Comparison of ENCODE assay signal across 8 mouse cellular contexts in the genomic region with DNA sequence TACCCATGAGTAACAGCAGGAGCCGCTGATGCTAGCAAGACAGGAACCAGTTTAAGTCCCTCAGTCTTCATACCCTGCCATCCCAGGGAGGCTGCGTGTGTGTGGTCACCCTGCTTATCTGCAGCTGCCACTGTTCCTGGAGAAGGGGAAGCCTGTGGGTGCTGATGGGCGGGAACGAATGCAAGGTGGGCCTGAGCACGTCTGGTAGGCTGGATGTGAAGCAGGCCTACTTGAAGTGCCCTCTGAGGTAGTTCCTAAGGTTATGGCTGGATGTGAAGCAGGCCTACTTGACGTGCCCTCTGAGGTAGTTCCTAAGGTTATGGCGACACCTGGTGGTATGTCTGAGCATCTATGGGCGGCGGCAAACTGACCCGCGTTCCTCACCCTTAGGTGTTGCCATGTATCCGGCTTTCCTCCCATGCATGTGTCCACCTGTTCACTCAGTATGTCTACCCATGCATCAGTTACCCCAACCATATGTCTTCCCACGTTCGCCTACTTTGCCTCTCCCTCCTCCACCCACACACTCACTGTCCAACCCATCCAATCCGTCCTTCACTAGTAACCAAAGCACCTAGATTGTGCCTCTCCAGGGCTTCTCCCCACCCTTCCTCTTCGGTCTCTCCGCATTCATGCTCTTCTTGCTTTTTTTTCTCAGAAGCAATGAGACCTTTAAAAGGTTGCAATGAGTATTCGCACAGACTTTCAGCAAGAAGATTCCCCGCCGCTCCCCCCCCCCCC. TPM values are rescaled to one million over a fixed set of nuclear protein-coding genes. Genes with fewer than 3 reads are reported as not detected.
DNase-seq lines count a peak whose midpoint lies in the region; ATAC-seq and TF ChIP-seq lines count a peak whose summit lies in the region.

No protein-coding gene starts in this region.

- H3K9me3 ChIP-seq in embryonic facial prominence, embryonic 15.5 days (replicated peaks), result no peaks in the 10 kb centered on the region
- H3K9me3 ChIP-seq in heart, embryonic 11.5 days (replicated peaks; ENCODE audit: control insufficient read depth, low read length), result no peaks in the 10 kb centered on the region
- no peaks in the 10 kb centered on the region for H3K9me3 ChIP-seq in kidney, embryonic 14.5 days (ENCODE audit: control insufficient read depth, low read length)
- no peaks in the 10 kb centered on the region for H3K9me3 ChIP-seq in limb, embryonic 14.5 days (ENCODE audit: control insufficient read depth, low read length)

- no peak overlapping the region for H3K4me3 ChIP-seq in C2C12 (ENCODE audit: insufficient read depth, poor library complexity, severe bottlenecking)
- H3K4me3 ChIP-seq in bone marrow macrophage, adult 2 months (ENCODE audit: insufficient read depth, low read length), result no peak overlapping the region
- no peak overlapping the region for H3K4me3 ChIP-seq in embryonic facial prominence, embryonic 15.5 days (replicated peaks)
- no peak overlapping the region for H3K4me3 ChIP-seq in heart, embryonic 11.5 days (ENCODE audit: low read depth, low read length)
- no peak overlapping the region for H3K4me3 ChIP-seq in kidney, embryonic 14.5 days (ENCODE audit: low read length)
- no peak overlapping the region for H3K4me3 ChIP-seq in limb, embryonic 14.5 days (replicated peaks; ENCODE audit: low read length)

- H3K27ac ChIP-seq in bone marrow macrophage, adult 2 months (ENCODE audit: insufficient read depth, low read depth, low read length), result no peak overlapping the region
- H3K27ac ChIP-seq in embryonic facial prominence, embryonic 15.5 days (replicated peaks), result no peak overlapping the region
- H3K27ac ChIP-seq in heart, embryonic 11.5 days (ENCODE audit: low read depth, low read length), result no peak overlapping the region
- H3K27ac ChIP-seq in kidney, embryonic 14.5 days (ENCODE audit: low read depth, low read length), result no peak overlapping the region
- H3K27ac ChIP-seq in limb, embryonic 14.5 days (replicated peaks; ENCODE audit: low read depth, low read length), result no peak overlapping the region

- H3K36me3 ChIP-seq in C2C12 (ENCODE audit: control insufficient read depth, insufficient read depth), result no peaks in the 10 kb centered on the region
- no peaks in the 10 kb centered on the region for H3K36me3 ChIP-seq in embryonic facial prominence, embryonic 15.5 days
- H3K36me3 ChIP-seq in heart, embryonic 11.5 days (ENCODE audit: control insufficient read depth, insufficient read depth, low read length), result no peaks in the 10 kb centered on the region
- H3K36me3 ChIP-seq in kidney, embryonic 14.5 days (ENCODE audit: control insufficient read depth, insufficient read depth, low read length), result no peaks in the 10 kb centered on the region
- no peaks in the 10 kb centered on the region for H3K36me3 ChIP-seq in limb, embryonic 14.5 days (ENCODE audit: control insufficient read depth, insufficient read depth, low read length)

- peak overlapping the region; percentile 27 for H3ac ChIP-seq in C2C12 (ENCODE audit: control insufficient read depth, insufficient read length, low read depth)

- peak; percentile 81 for DNase-seq in limb, embryonic 14.5 days (ENCODE audit: low spot score)
- DNase-seq in monocyte, adult 2 months (ENCODE audit: low read depth in 1 of 2, low spot score in 2 of 2), result peak; percentile 39 to 55
- DNase-seq in spleen, postnatal 14 days (ENCODE audit: low spot score in 2 of 2), result peak; percentile 21 to 60

- 25% methylated on average over 20 of the region's 20 CpGs for WGBS in embryonic facial prominence, embryonic 15.5 days
- 21% methylated on average over 20 of the region's 20 CpGs for WGBS in heart, embryonic 11.5 days (ENCODE audit: insufficient replicate concordance)
- 26% methylated on average over 20 of the region's 20 CpGs for WGBS in kidney, embryonic 14.5 days
- WGBS in limb, embryonic 14.5 days, result 29% methylated on average over 17 of the region's 20 CpGs

- peak; percentile 93 for TF ChIP-seq CTCF in C2C12 (IDR thresholded peaks at IDR 0.05; ENCODE audit: control insufficient read depth, insufficient read depth, insufficient read length)
- TF ChIP-seq CTCF in bone marrow macrophage, adult 2 months (IDR thresholded peaks at IDR 0.05; ENCODE audit: low read depth, low read length), result peak; percentile 94

- H3K4me1 ChIP-seq in bone marrow macrophage, adult 2 months (ENCODE audit: control insufficient read depth, insufficient read depth, low read length), result no peaks in the 10 kb centered on the region
- no peaks in the 10 kb centered on the region for H3K4me1 ChIP-seq in embryonic facial prominence, embryonic 15.5 days
- no peaks in the 10 kb centered on the region for H3K4me1 ChIP-seq in heart, embryonic 11.5 days (ENCODE audit: control insufficient read depth, insufficient read depth, low read length)
- H3K4me1 ChIP-seq in kidney, embryonic 14.5 days (ENCODE audit: control insufficient read depth, insufficient read depth, low read length), result no peaks in the 10 kb centered on the region
- H3K4me1 ChIP-seq in limb, embryonic 14.5 days (ENCODE audit: control insufficient read depth, insufficient read depth, low read length), result no peaks in the 10 kb centered on the region

- peaks cover 20% of the 10 kb centered on the region for H3K27me3 ChIP-seq in C2C12 (ENCODE audit: control insufficient read depth, insufficient read depth, insufficient read length)
- H3K27me3 ChIP-seq in embryonic facial prominence, embryonic 15.5 days, result peaks cover 29% of the 10 kb centered on the region
- peaks cover 15% of the 10 kb centered on the region for H3K27me3 ChIP-seq in heart, embryonic 11.5 days (ENCODE audit: control insufficient read depth, insufficient read depth, low read length)
- no peaks in the 10 kb centered on the region for H3K27me3 ChIP-seq in kidney, embryonic 14.5 days (ENCODE audit: control insufficient read depth, insufficient read depth, low read length)
- 0 out of 2 replicates have a peak, but pooled peaks cover 2% of the 10 kb centered on the region for H3K27me3 ChIP-seq in limb, embryonic 14.5 days (ENCODE audit: control insufficient read depth, insufficient read depth, low read length)

- H3K9ac ChIP-seq in embryonic facial prominence, embryonic 15.5 days, result no peak overlapping the region
- no peak overlapping the region for H3K9ac ChIP-seq in heart, embryonic 11.5 days (ENCODE audit: low read depth, low read length)
- H3K9ac ChIP-seq in kidney, embryonic 14.5 days (ENCODE audit: low read depth, low read length), result no peak overlapping the region
- H3K9ac ChIP-seq in limb, embryonic 14.5 days (ENCODE audit: low read depth, low read length, severe bottlenecking), result no peak overlapping the region

- peak; percentile 66 for ATAC-seq in embryonic facial prominence, embryonic 15.5 days (ENCODE audit: insufficient number of reproducible peaks, low FRiP score, low TSS enrichment, low read depth)
- ATAC-seq in heart, embryonic 11.5 days (replicated peaks; ENCODE audit: insufficient number of reproducible peaks, low FRiP score, low TSS enrichment), result peak; percentile 46; the same call in 1 of the 2 replicates
- peak; percentile 83 for ATAC-seq in kidney, embryonic 14.5 days (ENCODE audit: low FRiP score, low TSS enrichment)
- ATAC-seq in limb, embryonic 14.5 days (ENCODE audit: low FRiP score, low read depth), result peak; percentile 84

- no peaks in the 10 kb centered on the region for H3K79me2 ChIP-seq in C2C12 (ENCODE audit: control insufficient read depth, insufficient read depth)

- no peak overlapping the region for H3K4me2 ChIP-seq in embryonic facial prominence, embryonic 15.5 days (replicated peaks)
- no peak overlapping the region for H3K4me2 ChIP-seq in heart, embryonic 11.5 days
- H3K4me2 ChIP-seq in kidney, embryonic 14.5 days (replicated peaks; ENCODE audit: low read depth, low read length), result no peak overlapping the region
- H3K4me2 ChIP-seq in limb, embryonic 14.5 days (replicated peaks; ENCODE audit: low read depth, low read length, severe bottlenecking), result no peak overlapping the region

- TF ChIP-seq POLR2A in bone marrow macrophage, adult 2 months (IDR thresholded peaks at IDR 0.05; ENCODE audit: borderline replicate concordance, low read depth, low read length), result no peak
- no peak for TF ChIP-seq POLR2A in limb, embryonic 14.5 days (IDR thresholded peaks at IDR 0.05; ENCODE audit: borderline replicate concordance, extremely low read depth, insufficient read depth, insufficient read length)

- no peaks in the 10 kb centered on the region for H3K79me3 ChIP-seq in C2C12 (ENCODE audit: low read depth)

TF ChIP-seq in C2C12, 6 proteins besides CTCF, POLR2A, EP300 and RAD21:
- TF ChIP-seq MYOD1 (IDR thresholded peaks at IDR 0.05; ENCODE audit: control insufficient read depth, insufficient read length, low read depth) (no peak), CEBPB (IDR thresholded peaks at IDR 0.05; ENCODE audit: low read depth) (no peak), FOSL1 (IDR thresholded peaks at IDR 0.05; ENCODE audit: insufficient read depth, low read length, poor library complexity, severe bottlenecking) (no peak), MAX (IDR thresholded peaks at IDR 0.05) (no peak), USF1 (IDR thresholded peaks at IDR 0.05; ENCODE audit: low read depth) (no peak), MYOG (IDR thresholded peaks at IDR 0.05; ENCODE audit: control insufficient read depth, extremely low read depth, insufficient read length) (no peak)

RNA-seq across cellular contexts. Expression of a gene that starts 30.4 kb away (rescaled TPM):
- polyA plus RNA-seq in C2C12 (2012; fragmentation: generic; extraction: Trizol), result 3.1 TPM
- polyA plus RNA-seq in bone marrow macrophage, adult 2 months (2012; ENCODE audit: insufficient read depth, insufficient read length, missing spikeins), result 8.9 and 10.3 TPM in 2 replicates
- polyA plus RNA-seq in embryonic facial prominence, embryonic 15.5 days (2015; fragmentation: Nextera tagmentation; extraction: Ambion mirVana), result 6.7 and 8.0 TPM in 2 replicates
- polyA plus RNA-seq in heart, embryonic 11.5 days (2014; fragmentation: Nextera tagmentation; extraction: Ambion mirVana), result 6.3 and 7.6 TPM in 2 replicates
- polyA plus RNA-seq in kidney, embryonic 14.5 days (2014; fragmentation: Nextera tagmentation; extraction: Ambion mirVana), result 3.6 and 4.4 TPM in 2 replicates
- polyA plus RNA-seq in limb, embryonic 14.5 days (2012; rRNA removed), result 20.1 and 24.3 TPM in 2 replicates
- 6.8 and 8.7 TPM in 2 replicates for polyA plus RNA-seq in limb, embryonic 14.5 days (2014; fragmentation: Nextera tagmentation; extraction: Ambion mirVana)
